Mouse (Mus musculus): Measurements from ENCODE around the gene Shc3.

GRCm38 (mm10) chr13:51400736-51401501 lies 168.3 kb downstream of the Shc3 start:
- TF ChIP-seq CTCF (IDR thresholded peaks at IDR 0.05) (no peak), POLR2A (IDR thresholded peaks at IDR 0.05; ENCODE audit: insufficient read depth, low read depth, low read length) (no peak)
